Mouse (Mus musculus) limb, embryonic 13.5 days (tissue): Measurements from ENCODE around the gene Cfap20. TPM values are rescaled to one million over a fixed set of nuclear protein-coding genes. Genes with fewer than 3 reads are reported as not detected.

Experiments used
- polyA plus RNA-seq: library from polyadenylated mRNA; unstranded; fragments of >200 nt; fragmentation: Nextera tagmentation; extraction: Ambion mirVana; gene quantifications from 2 replicates; pipeline ENCODE4 v1.2.1, GENCODE M21; 2015

Gene Cfap20
- polyA plus RNA-seq, 1 experiment from 2014 or later, result 154 TPM

Other genes with a start within 250 kb of the Cfap20 start
- 15.5 and 16.8 TPM in 2 replicates for gene Kifc3, start 232.1 kb downstream of the Cfap20 start, polyA plus RNA-seq
- 0.31 and 0.61 TPM in 2 replicates for gene Cngb1, start 128.3 kb downstream of the Cfap20 start, polyA plus RNA-seq
- gene Tepp, start 124.3 kb downstream of the Cfap20 start, polyA plus RNA-seq, result 0.64 TPM in 1 of 2 replicates, not detected in the other
- 10.0 and 11.1 TPM in 2 replicates for gene Zfp319, start 102.9 kb downstream of the Cfap20 start, polyA plus RNA-seq
- 43.5 and 46.0 TPM in 2 replicates for gene Usb1, start 102.6 kb downstream of the Cfap20 start, polyA plus RNA-seq
- gene Mmp15, start 82.6 kb downstream of the Cfap20 start, polyA plus RNA-seq, result 7.7 and 9.2 TPM in 2 replicates
- 11.9 and 15.4 TPM in 2 replicates for gene Csnk2a2, start 55.2 kb upstream of the Cfap20 start, polyA plus RNA-seq
- gene Ccdc113, start 99.2 kb upstream of the Cfap20 start, polyA plus RNA-seq, result 0.22 and 0.24 TPM in 2 replicates
- gene Prss54, start 141.5 kb upstream of the Cfap20 start, polyA plus RNA-seq, result not detected in 2 replicates
- gene Gins3, start 198.6 kb upstream of the Cfap20 start, polyA plus RNA-seq, result 24.9 and 28.0 TPM in 2 replicates
- gene Ndrg4, start 242.1 kb upstream of the Cfap20 start, polyA plus RNA-seq, result 15.8 and 17.5 TPM in 2 replicates